Mouse (Mus musculus) lung, embryonic 15.5 days (tissue): ENCODE results near the gene Pgm2l1. TPM values are rescaled to one million over a fixed set of nuclear protein-coding genes. Genes with fewer than 3 reads are reported as not detected.

Source experiments
- ATAC-seq: fragments of 200-750 bp; cut with Nextera tagmentation; 2 replicates; pipeline ENCODE4 v1.8.0; 2017; ENCODE audit warnings: moderate number of reproducible peaks, borderline replicate concordance; ENCODE audit not compliant: low FRiP score, low TSS enrichment; ENCODE audit errors: extremely low read depth
- H3K27ac ChIP-seq: fragments of 300-500 bp; sonication (generic); 2 replicates; pipeline ENCODE4 v1.5.1; 2015; ENCODE audit warnings: moderate library complexity, mild to moderate bottlenecking, inconsistent platforms
- H3K27me3 ChIP-seq: fragments of 300-500 bp; sonication (generic); 2 replicates; pipeline ENCODE4 v1.6.1; 2015; ENCODE audit warnings: inconsistent platforms
- H3K36me3 ChIP-seq: fragments of 300-500 bp; sonication (generic); 2 replicates; pipeline ENCODE4 v1.6.1; 2015; ENCODE audit warnings: inconsistent platforms
- H3K4me1 ChIP-seq: fragments of 300-500 bp; sonication (generic); 2 replicates; pipeline ENCODE4 v1.6.1; 2015; ENCODE audit warnings: inconsistent platforms
- H3K4me2 ChIP-seq: fragments of 300-500 bp; sonication (generic); 2 replicates; pipeline ENCODE4 v1.6.1; 2015; ENCODE audit warnings: inconsistent platforms, mild to moderate bottlenecking, moderate library complexity
- H3K4me3 ChIP-seq: fragments of 300-500 bp; sonication (generic); 2 replicates; pipeline ENCODE4 v1.5.1; 2015; ENCODE audit warnings: mild to moderate bottlenecking, inconsistent platforms
- H3K9ac ChIP-seq: fragments of 300-500 bp; sonication (generic); 2 replicates; pipeline ENCODE4 v1.6.1; 2015; ENCODE audit warnings: inconsistent platforms
- H3K9me3 ChIP-seq: fragments of 300-500 bp; sonication (generic); 2 replicates; pipeline ENCODE4 v1.6.1; 2016; ENCODE audit warnings: inconsistent platforms
- WGBS: fragments of 180-500 bp; shearing (Covaris S2); methylation state at CpG from one replicate; pipeline ENCODE4 v1.1.7; 2015; 5-methylcytosine and 5-hydroxymethylcytosine counted together
- polyA plus RNA-seq: library from polyadenylated mRNA; unstranded; fragments of >200 nt; fragmentation: Nextera tagmentation; extraction: Ambion mirVana; gene quantifications from 2 replicates; pipeline ENCODE4 v1.2.1, GENCODE M21; 2015

Gene Pgm2l1
- polyA plus RNA-seq, 1 experiment from 2014 or later, result 2.4 TPM

GRCm38 (mm10) chr7:100279803-100280202 lies 52.6 kb downstream of the Pgm2l1 start:
- ATAC-seq, result no peak
- Histone ChIP-seq H3K4me1 (0 out of 2 replicates have a peak, but pooled peaks cover 2% of the 10 kb centered on the region), H3K4me3 (no peak overlapping the region), H3K36me3 (no peaks in the 10 kb centered on the region), H3K4me2 (no peak overlapping the region), H3K27ac (no peak overlapping the region), H3K9me3 (no peaks in the 10 kb centered on the region), H3K9ac (no peak overlapping the region), H3K27me3 (no peaks in the 10 kb centered on the region)
- WGBS, result 0% methylated on average over 1 of the region's 1 CpGs

- H3K27me3 ChIP-seq, result no peaks in the 10 kb centered on the region
- H3K36me3 ChIP-seq, result no peaks in the 10 kb centered on the region
- no peak overlapping the region for H3K4me2 ChIP-seq
- no peak for ATAC-seq
- 54% methylated on average over 3 of the region's 3 CpGs for WGBS
- no peak overlapping the region for H3K9ac ChIP-seq
- H3K27ac ChIP-seq, result no peak overlapping the region
- peaks cover 19% of the 10 kb centered on the region for H3K4me1 ChIP-seq
- H3K9me3 ChIP-seq, result no peaks in the 10 kb centered on the region
- no peak overlapping the region for H3K4me3 ChIP-seq
Measured at GRCm38 (mm10) chr7:100281596-100281995, 54.4 kb downstream of the Pgm2l1 start.

GRCm38 (mm10) chr7:100283298-100283697 lies 56.1 kb downstream of the Pgm2l1 start:
- no peak overlapping the region for H3K9ac ChIP-seq
- no peak overlapping the region for H3K4me3 ChIP-seq
- H3K27me3 ChIP-seq, result no peaks in the 10 kb centered on the region
- no peaks in the 10 kb centered on the region for H3K36me3 ChIP-seq
- H3K9me3 ChIP-seq, result no peaks in the 10 kb centered on the region
- ATAC-seq, result no peak
- H3K4me1 ChIP-seq, result peaks cover 34% of the 10 kb centered on the region
- WGBS, result 42% methylated on average over 3 of the region's 3 CpGs
- H3K4me2 ChIP-seq, result no peak overlapping the region
- no peak overlapping the region for H3K27ac ChIP-seq

GRCm38 (mm10) chr7:100285383-100285782 lies 58.2 kb downstream of the Pgm2l1 start, which contains the start of gene P4ha3:
TSS of gene P4ha3 (plus strand) at chr7:100285520.
- peak within 1 kb of the TSS; percentile 98 for H3K27ac ChIP-seq
- H3K36me3 ChIP-seq, result no peaks in the 10 kb centered on the region
- peak; percentile 37 for ATAC-seq
- H3K9me3 ChIP-seq, result no peaks in the 10 kb centered on the region
- H3K27me3 ChIP-seq, result no peaks in the 10 kb centered on the region
- peak within 1 kb of the TSS; percentile 86 for H3K4me2 ChIP-seq
- peaks cover 54% of the 10 kb centered on the region for H3K4me1 ChIP-seq
- H3K9ac ChIP-seq, result peak within 1 kb of the TSS; percentile 66
- WGBS, result under 1% methylated on average over 48 of the region's 53 CpGs
- H3K4me3 ChIP-seq, result peak within 1 kb of the TSS; percentile 60

GRCm38 (mm10) chr7:100287748-100288578 lies 60.8 kb downstream of the Pgm2l1 start:
- Histone ChIP-seq H3K4me2 (peak overlapping the region; percentile 47), H3K27ac (peak overlapping the region; percentile 98), H3K9me3 (no peaks in the 10 kb centered on the region), H3K36me3 (peaks cover 2% of the 10 kb centered on the region; the same call in 1 of the 2 replicates), H3K9ac (0 out of 2 replicates have a peak overlapping the region, but pooled peaks have one; percentile 1), H3K4me1 (peaks cover 56% of the 10 kb centered on the region), H3K27me3 (no peaks in the 10 kb centered on the region), H3K4me3 (peak overlapping the region; percentile 20)
- 5% methylated on average over 7 of the region's 7 CpGs for WGBS
- ATAC-seq, result peak; percentile 88

- Histone ChIP-seq H3K9me3 (no peaks in the 10 kb centered on the region), H3K4me1 (peaks cover 56% of the 10 kb centered on the region), H3K27ac (peak overlapping the region; percentile 98), H3K4me2 (peak overlapping the region; percentile 47), H3K36me3 (peaks cover 2% of the 10 kb centered on the region; the same call in 1 of the 2 replicates), H3K27me3 (no peaks in the 10 kb centered on the region), H3K4me3 (peak overlapping the region; percentile 20), H3K9ac (0 out of 2 replicates have a peak overlapping the region, but pooled peaks have one; percentile 1)
- 21% methylated on average over 11 of the region's 11 CpGs for WGBS
- peak; percentile 83 for ATAC-seq
Measured at GRCm38 (mm10) chr7:100288622-100289021, 61.4 kb downstream of the Pgm2l1 start.

GRCm38 (mm10) chr7:100293546-100293945 lies 66.4 kb downstream of the Pgm2l1 start:
- Histone ChIP-seq H3K27me3 (no peaks in the 10 kb centered on the region), H3K4me3 (no peak overlapping the region), H3K9me3 (no peaks in the 10 kb centered on the region), H3K4me1 (peaks cover 20% of the 10 kb centered on the region), H3K4me2 (no peak overlapping the region), H3K27ac (no peak overlapping the region), H3K9ac (no peak overlapping the region), H3K36me3 (peaks cover 8% of the 10 kb centered on the region; the same call in 1 of the 2 replicates)
- 72% methylated on average over 8 of the region's 8 CpGs for WGBS
- ATAC-seq, result no peak

GRCm38 (mm10) chr7:100295745-100296144 lies 68.6 kb downstream of the Pgm2l1 start:
- Histone ChIP-seq H3K9ac (no peak overlapping the region), H3K36me3 (peaks cover 8% of the 10 kb centered on the region; the same call in 1 of the 2 replicates), H3K4me3 (no peak overlapping the region), H3K4me2 (no peak overlapping the region), H3K9me3 (no peaks in the 10 kb centered on the region), H3K27ac (no peak overlapping the region), H3K27me3 (no peaks in the 10 kb centered on the region), H3K4me1 (peaks cover 5% of the 10 kb centered on the region; the same call in 1 of the 2 replicates)
- no peak for ATAC-seq
- 95% methylated on average over 2 of the region's 2 CpGs for WGBS

GRCm38 (mm10) chr7:100296699-100297098 lies 69.5 kb downstream of the Pgm2l1 start:
- Histone ChIP-seq H3K4me1 (peaks cover 8% of the 10 kb centered on the region), H3K36me3 (peaks cover 6% of the 10 kb centered on the region; the same call in 1 of the 2 replicates), H3K9me3 (no peaks in the 10 kb centered on the region), H3K4me2 (no peak overlapping the region), H3K4me3 (no peak overlapping the region), H3K27ac (no peak overlapping the region), H3K27me3 (no peaks in the 10 kb centered on the region), H3K9ac (no peak overlapping the region)
- ATAC-seq, result no peak
- 83% methylated on average over 6 of the region's 6 CpGs for WGBS

GRCm38 (mm10) chr7:100298861-100299510 lies 71.8 kb downstream of the Pgm2l1 start:
- H3K4me3 ChIP-seq, result no peak overlapping the region
- H3K27me3 ChIP-seq, result no peaks in the 10 kb centered on the region
- peaks cover 16% of the 10 kb centered on the region for H3K4me1 ChIP-seq
- H3K27ac ChIP-seq, result no peak overlapping the region
- H3K9ac ChIP-seq, result no peak overlapping the region
- H3K9me3 ChIP-seq, result no peaks in the 10 kb centered on the region
- no peak overlapping the region for H3K4me2 ChIP-seq
- ATAC-seq, result no peak
- 57% methylated on average over 14 of the region's 14 CpGs for WGBS
- H3K36me3 ChIP-seq, result peaks cover 6% of the 10 kb centered on the region; the same call in 1 of the 2 replicates

- ATAC-seq, result peak; percentile 52; the same call in 1 of the 2 replicates
- H3K4me1 ChIP-seq, result peaks cover 16% of the 10 kb centered on the region
- no peak overlapping the region for H3K4me2 ChIP-seq
- H3K9me3 ChIP-seq, result no peaks in the 10 kb centered on the region
- H3K4me3 ChIP-seq, result no peak overlapping the region
- H3K27ac ChIP-seq, result peak overlapping the region; percentile 63
- no peak overlapping the region for H3K9ac ChIP-seq
- H3K36me3 ChIP-seq, result no peaks in the 10 kb centered on the region
- 51% methylated on average over 3 of the region's 3 CpGs for WGBS
- H3K27me3 ChIP-seq, result no peaks in the 10 kb centered on the region
Measured at GRCm38 (mm10) chr7:100301390-100301789, 74.2 kb downstream of the Pgm2l1 start.

- WGBS, result 30% methylated on average over 4 of the region's 4 CpGs
- no peaks in the 10 kb centered on the region for H3K27me3 ChIP-seq
- H3K4me1 ChIP-seq, result peaks cover 16% of the 10 kb centered on the region
- H3K27ac ChIP-seq, result peak overlapping the region; percentile 63
- H3K4me3 ChIP-seq, result no peak overlapping the region
- H3K9ac ChIP-seq, result no peak overlapping the region
- H3K4me2 ChIP-seq, result no peak overlapping the region
- no peaks in the 10 kb centered on the region for H3K36me3 ChIP-seq
- H3K9me3 ChIP-seq, result no peaks in the 10 kb centered on the region
- ATAC-seq, result peak; percentile 56; the same call in 1 of the 2 replicates
Measured at GRCm38 (mm10) chr7:100302316-100302715, 75.1 kb downstream of the Pgm2l1 start.
